Mouse (Mus musculus): ENCODE measurements around the gene Pcdh15.
A peak's percentile ranks its signal among the peaks of the same experiment; 100 is the strongest.

The Pcdh15 gene

DNA sequence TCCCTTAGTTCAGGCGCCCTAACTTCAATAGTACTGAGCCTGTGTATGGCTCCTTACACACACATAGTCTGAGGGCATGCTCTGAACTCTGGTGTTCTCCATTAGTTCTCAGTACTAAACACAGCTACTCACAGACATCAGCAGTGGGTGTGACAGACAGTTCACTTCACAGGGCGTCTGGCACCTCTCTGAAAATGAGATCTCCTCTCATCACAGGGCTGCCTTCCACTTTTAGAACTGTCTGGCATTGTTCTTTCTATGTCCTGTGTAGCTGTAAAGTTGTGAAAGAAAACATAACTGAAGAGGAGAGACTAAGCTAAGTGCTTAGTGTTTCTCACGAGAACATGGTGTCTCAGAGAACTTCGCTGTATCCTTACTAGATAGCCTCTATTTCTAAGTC, 816.0 kb downstream of the Pcdh15 start:
- no peak overlapping the region for H3K4me3 ChIP-seq (replicated peaks; ENCODE audit: low read length)
- no peak for TF ChIP-seq POU5F1 (IDR thresholded peaks at IDR 0.05; ENCODE audit: borderline replicate concordance, low read length)
- no peak for TF ChIP-seq CTCF (conservative IDR thresholded peaks at IDR 0.05; ENCODE audit: low read length)
- TF ChIP-seq NANOG (IDR thresholded peaks at IDR 0.05; ENCODE audit: borderline replicate concordance, low read length): no peak
- no peaks in the 10 kb centered on the region for H3K4me1 ChIP-seq (replicated peaks; ENCODE audit: low read depth, low read length)
- no peaks in the 10 kb centered on the region for H3K27me3 ChIP-seq (ENCODE audit: insufficient read depth, low read length)
- no peaks in the 10 kb centered on the region for H3K36me3 ChIP-seq (ENCODE audit: insufficient read depth, low read length)
- no peaks in the 10 kb centered on the region for H3K9me3 ChIP-seq (ENCODE audit: low read length)

DNA sequence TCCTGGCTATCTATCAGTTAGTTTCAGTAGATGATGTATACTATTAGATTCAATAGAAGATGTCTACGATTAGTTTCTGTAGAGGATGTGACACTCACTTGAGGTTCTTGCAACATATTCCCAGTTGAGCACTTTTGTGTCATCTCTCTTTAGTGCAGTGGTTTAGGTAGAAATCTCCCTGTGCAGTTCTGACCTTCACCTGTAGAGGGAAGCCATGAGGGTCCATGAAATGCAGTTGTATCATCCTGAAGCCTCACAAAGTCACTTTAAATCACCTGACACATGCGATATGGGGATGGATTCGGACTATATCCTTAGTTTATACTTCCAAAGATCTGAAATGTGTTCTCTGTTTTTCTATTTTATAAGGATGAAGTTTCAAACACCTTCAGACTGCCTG, 822.4 kb downstream of the Pcdh15 start:
- Histone ChIP-seq H3K9me3 (ENCODE audit: low read length) (no peaks in the 10 kb centered on the region), H3K36me3 (ENCODE audit: insufficient read depth, low read length) (no peaks in the 10 kb centered on the region), H3K4me3 (replicated peaks; ENCODE audit: low read length) (no peak overlapping the region), H3K27me3 (ENCODE audit: insufficient read depth, low read length) (no peaks in the 10 kb centered on the region), H3K4me1 (replicated peaks; ENCODE audit: low read depth, low read length) (no peaks in the 10 kb centered on the region)
- peak; percentile 82 for TF ChIP-seq CTCF (conservative IDR thresholded peaks at IDR 0.05; ENCODE audit: low read length)
- no peak for TF ChIP-seq POU5F1 (IDR thresholded peaks at IDR 0.05; ENCODE audit: borderline replicate concordance, low read length)

- TF ChIP-seq POU5F1 (IDR thresholded peaks at IDR 0.05; ENCODE audit: borderline replicate concordance, low read length) (no peak), NANOG (IDR thresholded peaks at IDR 0.05; ENCODE audit: borderline replicate concordance, low read length) (no peak), CTCF (conservative IDR thresholded peaks at IDR 0.05; ENCODE audit: low read length) (no peak)
- no peaks in the 10 kb centered on the region for H3K36me3 ChIP-seq (ENCODE audit: insufficient read depth, low read length)
- no peaks in the 10 kb centered on the region for H3K27me3 ChIP-seq (ENCODE audit: insufficient read depth, low read length)
- H3K9me3 ChIP-seq (ENCODE audit: low read length): no peaks in the 10 kb centered on the region
- no peaks in the 10 kb centered on the region for H3K4me1 ChIP-seq (replicated peaks; ENCODE audit: low read depth, low read length)
- H3K4me3 ChIP-seq (replicated peaks; ENCODE audit: low read length): no peak overlapping the region
Observed at GRCm38 (mm10) chr10:73928672-73929071, 829.5 kb downstream of the Pcdh15 start.

GRCm38 (mm10) chr10:73929718-73930117, 830.6 kb downstream of the Pcdh15 start:
- Histone ChIP-seq H3K36me3 (ENCODE audit: insufficient read depth, low read length) (no peaks in the 10 kb centered on the region), H3K27me3 (ENCODE audit: insufficient read depth, low read length) (no peaks in the 10 kb centered on the region), H3K4me1 (replicated peaks; ENCODE audit: low read depth, low read length) (no peaks in the 10 kb centered on the region), H3K4me3 (replicated peaks; ENCODE audit: low read length) (no peak overlapping the region), H3K9me3 (ENCODE audit: low read length) (no peaks in the 10 kb centered on the region)
- TF ChIP-seq CTCF (conservative IDR thresholded peaks at IDR 0.05; ENCODE audit: low read length): no peak
- TF ChIP-seq POU5F1 (IDR thresholded peaks at IDR 0.05; ENCODE audit: borderline replicate concordance, low read length): no peak
- no peak for TF ChIP-seq NANOG (IDR thresholded peaks at IDR 0.05; ENCODE audit: borderline replicate concordance, low read length)

DNA sequence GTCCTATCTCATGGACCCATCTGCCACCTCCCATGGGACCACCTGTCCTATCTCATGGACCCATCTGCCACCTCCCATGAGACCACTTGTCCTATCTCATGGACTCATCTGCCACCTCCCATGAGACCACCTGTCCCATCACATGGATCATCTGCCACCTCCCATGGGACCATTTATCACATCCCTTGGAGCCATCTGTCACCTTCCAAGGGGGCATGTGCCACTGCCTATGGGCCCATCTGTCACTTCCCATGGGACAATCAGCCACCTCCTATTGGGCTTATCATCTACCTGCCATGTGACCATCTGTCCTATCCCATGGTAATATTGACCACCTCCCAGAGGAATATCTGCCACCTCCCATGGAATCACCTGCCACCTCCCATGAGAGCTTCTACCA, 832.0 kb downstream of the Pcdh15 start:
- Histone ChIP-seq H3K4me3 (replicated peaks; ENCODE audit: low read length) (no peak overlapping the region), H3K36me3 (ENCODE audit: insufficient read depth, low read length) (no peaks in the 10 kb centered on the region), H3K4me1 (replicated peaks; ENCODE audit: low read depth, low read length) (no peaks in the 10 kb centered on the region), H3K27me3 (ENCODE audit: insufficient read depth, low read length) (no peaks in the 10 kb centered on the region), H3K9me3 (ENCODE audit: low read length) (no peaks in the 10 kb centered on the region)
- no peak for TF ChIP-seq CTCF (conservative IDR thresholded peaks at IDR 0.05; ENCODE audit: low read length)
- TF ChIP-seq NANOG (IDR thresholded peaks at IDR 0.05; ENCODE audit: borderline replicate concordance, low read length): no peak
- no peak for TF ChIP-seq POU5F1 (IDR thresholded peaks at IDR 0.05; ENCODE audit: borderline replicate concordance, low read length)

DNA sequence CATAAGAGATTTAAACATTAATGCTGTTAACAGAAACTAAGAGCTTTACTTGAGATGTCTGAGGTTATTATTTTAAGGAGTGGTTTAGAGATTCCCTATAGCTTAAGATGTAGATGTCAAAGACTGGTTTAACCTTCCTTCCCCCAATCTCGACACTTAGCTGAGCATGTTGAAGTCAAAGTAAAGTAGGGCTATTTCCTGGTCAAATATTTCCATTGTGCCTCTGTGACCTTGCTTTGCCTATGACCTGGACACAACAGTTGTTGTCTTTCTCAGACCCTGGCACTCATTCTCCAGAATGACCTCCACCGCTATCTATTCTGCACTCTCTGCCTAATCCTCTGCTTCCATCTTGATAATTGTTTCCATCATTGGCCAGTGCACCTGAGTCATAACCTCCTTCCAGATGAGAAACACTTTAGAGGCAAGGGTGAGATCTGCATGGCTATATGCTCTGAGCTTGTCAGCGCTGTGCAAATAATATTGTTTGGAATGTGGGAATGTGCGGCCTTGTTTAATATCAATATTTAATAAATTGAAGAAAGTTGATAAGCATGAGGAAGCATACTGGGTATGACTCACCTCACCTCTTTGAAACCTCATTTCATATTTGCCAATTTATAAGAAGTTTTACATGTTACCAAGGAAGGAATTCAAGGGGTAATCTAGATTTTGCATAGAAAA, 833.0 kb downstream of the Pcdh15 start:
- H3K27me3 ChIP-seq (ENCODE audit: insufficient read depth, low read length): no peaks in the 10 kb centered on the region
- TF ChIP-seq CTCF (conservative IDR thresholded peaks at IDR 0.05; ENCODE audit: low read length) (no peak), NANOG (IDR thresholded peaks at IDR 0.05; ENCODE audit: borderline replicate concordance, low read length) (no peak), POU5F1 (IDR thresholded peaks at IDR 0.05; ENCODE audit: borderline replicate concordance, low read length) (no peak)
- H3K4me1 ChIP-seq (replicated peaks; ENCODE audit: low read depth, low read length): no peaks in the 10 kb centered on the region
- no peak overlapping the region for H3K4me3 ChIP-seq (replicated peaks; ENCODE audit: low read length)
- no peaks in the 10 kb centered on the region for H3K9me3 ChIP-seq (ENCODE audit: low read length)
- no peaks in the 10 kb centered on the region for H3K36me3 ChIP-seq (ENCODE audit: insufficient read depth, low read length)

DNA sequence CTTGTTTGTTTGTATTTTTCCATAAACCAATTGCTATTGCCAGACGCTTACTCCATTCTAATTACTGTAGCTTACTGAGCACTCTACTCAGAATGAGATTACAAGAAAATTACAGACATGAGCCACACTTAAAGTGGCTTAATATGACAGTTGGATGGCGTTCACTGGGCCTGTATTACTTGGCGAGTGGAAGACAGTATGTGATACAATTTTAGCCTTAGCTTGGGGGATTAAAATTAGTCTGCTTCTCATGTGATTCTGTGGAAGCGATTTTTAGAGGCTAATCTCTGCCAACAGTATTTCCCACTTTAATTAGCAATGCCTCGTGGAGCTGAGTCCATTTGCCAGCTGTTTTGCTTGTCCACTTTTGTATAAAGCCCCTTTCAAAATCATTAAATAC, 837.0 kb downstream of the Pcdh15 start:
- Histone ChIP-seq H3K4me1 (replicated peaks; ENCODE audit: low read depth, low read length) (no peaks in the 10 kb centered on the region), H3K4me3 (replicated peaks; ENCODE audit: low read length) (no peak overlapping the region), H3K27me3 (ENCODE audit: insufficient read depth, low read length) (no peaks in the 10 kb centered on the region), H3K36me3 (ENCODE audit: insufficient read depth, low read length) (no peaks in the 10 kb centered on the region), H3K9me3 (ENCODE audit: low read length) (no peaks in the 10 kb centered on the region)
- TF ChIP-seq POU5F1 (IDR thresholded peaks at IDR 0.05; ENCODE audit: borderline replicate concordance, low read length) (no peak), CTCF (conservative IDR thresholded peaks at IDR 0.05; ENCODE audit: low read length) (no peak), NANOG (IDR thresholded peaks at IDR 0.05; ENCODE audit: borderline replicate concordance, low read length) (no peak)

- Histone ChIP-seq H3K36me3 (ENCODE audit: insufficient read depth, low read length) (no peaks in the 10 kb centered on the region), H3K4me1 (replicated peaks; ENCODE audit: low read depth, low read length) (no peaks in the 10 kb centered on the region), H3K9me3 (ENCODE audit: low read length) (no peaks in the 10 kb centered on the region), H3K27me3 (ENCODE audit: insufficient read depth, low read length) (no peaks in the 10 kb centered on the region), H3K4me3 (replicated peaks; ENCODE audit: low read length) (no peak overlapping the region)
- no peak for TF ChIP-seq POU5F1 (IDR thresholded peaks at IDR 0.05; ENCODE audit: borderline replicate concordance, low read length)
- no peak for TF ChIP-seq NANOG (IDR thresholded peaks at IDR 0.05; ENCODE audit: borderline replicate concordance, low read length)
- no peak for TF ChIP-seq CTCF (conservative IDR thresholded peaks at IDR 0.05; ENCODE audit: low read length)
Observed at GRCm38 (mm10) chr10:73938989-73939388, 839.8 kb downstream of the Pcdh15 start.

- Histone ChIP-seq H3K27me3 (ENCODE audit: insufficient read depth, low read length) (no peaks in the 10 kb centered on the region), H3K4me1 (replicated peaks; ENCODE audit: low read depth, low read length) (no peaks in the 10 kb centered on the region), H3K36me3 (ENCODE audit: insufficient read depth, low read length) (no peaks in the 10 kb centered on the region), H3K4me3 (replicated peaks; ENCODE audit: low read length) (no peak overlapping the region), H3K9me3 (ENCODE audit: low read length) (no peaks in the 10 kb centered on the region)
- no peak for TF ChIP-seq CTCF (conservative IDR thresholded peaks at IDR 0.05; ENCODE audit: low read length)
- no peak for TF ChIP-seq POU5F1 (IDR thresholded peaks at IDR 0.05; ENCODE audit: borderline replicate concordance, low read length)
- TF ChIP-seq NANOG (IDR thresholded peaks at IDR 0.05; ENCODE audit: borderline replicate concordance, low read length): no peak
Observed at GRCm38 (mm10) chr10:73947799-73948198, 848.7 kb downstream of the Pcdh15 start.
